Mouse (Mus musculus) spleen, postnatal 36 days (tissue): ENCODE measurements around the gene Shisa8.
"Not testable (repeated sequence)": the region's sequence is repeated elsewhere in the genome, so short reads cannot be mapped to it uniquely, and the experiment has no call there.

Experiments
- DNase-seq, 2 experiments: peaks; one replicate each; pipeline ENCODE4 v3.0.0; 2022; ENCODE audit warnings: low spot score in 2 of 2, mixed read lengths in 1 of 2

Gene Shisa8

DNA sequence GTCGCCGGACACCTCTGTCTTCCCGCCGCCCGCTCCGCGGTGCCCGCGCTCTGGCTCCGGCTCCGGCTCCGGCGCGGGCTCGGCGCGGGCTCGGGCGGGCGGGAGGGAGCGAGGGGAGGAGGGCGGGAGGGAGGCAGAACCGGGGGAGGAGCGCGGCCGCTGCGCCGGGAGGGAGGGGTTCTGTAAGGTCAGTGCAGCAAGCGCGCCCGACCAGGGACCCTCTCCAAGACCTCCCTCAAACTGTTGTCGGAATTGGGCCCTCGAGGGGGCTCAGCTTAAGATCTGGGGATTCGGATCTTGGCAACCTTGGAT is at the start of gene Shisa8:
Gene Shisa8 (minus strand): TSS at position 64 of the 312 bp plus-strand sequence.
- DNase-seq: no peak

GRCm38 (mm10) chr15:82259510-82259909 is 46.9 kb upstream of the Shisa8 start:
- DNase-seq: peak; percentile 51 to 60

DNA sequence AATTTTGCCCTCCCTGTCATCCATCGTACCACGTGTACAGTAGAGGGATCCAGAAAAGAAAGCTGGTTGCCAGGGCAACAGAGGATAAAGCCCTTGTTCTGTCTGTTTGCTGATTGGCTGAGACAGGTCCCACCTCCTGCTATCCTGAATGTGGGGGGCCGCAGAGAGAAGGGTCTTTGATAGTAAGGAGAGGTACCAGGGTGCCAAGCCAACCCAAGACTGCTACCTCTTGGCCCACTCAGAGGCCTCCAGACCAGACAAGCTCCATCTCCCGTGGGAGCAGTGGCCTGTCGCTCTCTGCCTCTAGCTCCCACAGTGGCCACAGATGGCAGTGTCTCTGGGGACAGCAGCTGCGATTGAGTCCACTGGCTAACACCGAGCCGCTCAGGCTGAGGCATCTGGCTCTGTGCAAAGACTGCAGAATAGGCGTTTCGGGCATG is 43.3 kb upstream of the Shisa8 start:
- DNase-seq: no peak

- DNase-seq: no peak
These were observed 42.6 kb upstream of the Shisa8 start for GRCm38 (mm10) chr15:82255248-82255647.

GRCm38 (mm10) chr15:82252097-82252496 is 39.5 kb upstream of the Shisa8 start, which contains the start of gene 1500009C09Rik:
1500009C09Rik (plus strand) TSS chr15:82252397.
- no peak for DNase-seq

- no peak for DNase-seq
These were observed 39.0 kb upstream of the Shisa8 start for GRCm38 (mm10) chr15:82251579-82251978.

GRCm38 (mm10) chr15:82247131-82247776 is 34.6 kb upstream of the Shisa8 start:
- DNase-seq: no peak

DNA sequence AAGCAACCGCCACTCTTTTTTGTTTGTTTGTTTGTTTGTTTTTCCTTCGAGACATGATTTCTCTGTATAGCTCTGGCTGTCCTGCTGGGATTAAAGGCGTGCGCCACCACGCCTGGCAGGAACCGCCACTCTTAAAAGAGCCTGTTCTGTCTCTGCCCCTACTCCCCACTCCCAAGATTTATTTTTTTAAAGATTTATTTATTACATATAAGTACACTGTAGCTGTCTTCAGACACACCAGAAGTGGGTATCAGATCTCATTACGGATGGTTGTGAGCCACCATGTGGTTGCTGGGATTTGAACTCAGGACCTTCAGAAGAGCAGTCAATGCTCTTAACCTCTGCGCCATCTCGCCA is 32.2 kb upstream of the Shisa8 start:
- not testable (repeated sequence) for DNase-seq

DNA sequence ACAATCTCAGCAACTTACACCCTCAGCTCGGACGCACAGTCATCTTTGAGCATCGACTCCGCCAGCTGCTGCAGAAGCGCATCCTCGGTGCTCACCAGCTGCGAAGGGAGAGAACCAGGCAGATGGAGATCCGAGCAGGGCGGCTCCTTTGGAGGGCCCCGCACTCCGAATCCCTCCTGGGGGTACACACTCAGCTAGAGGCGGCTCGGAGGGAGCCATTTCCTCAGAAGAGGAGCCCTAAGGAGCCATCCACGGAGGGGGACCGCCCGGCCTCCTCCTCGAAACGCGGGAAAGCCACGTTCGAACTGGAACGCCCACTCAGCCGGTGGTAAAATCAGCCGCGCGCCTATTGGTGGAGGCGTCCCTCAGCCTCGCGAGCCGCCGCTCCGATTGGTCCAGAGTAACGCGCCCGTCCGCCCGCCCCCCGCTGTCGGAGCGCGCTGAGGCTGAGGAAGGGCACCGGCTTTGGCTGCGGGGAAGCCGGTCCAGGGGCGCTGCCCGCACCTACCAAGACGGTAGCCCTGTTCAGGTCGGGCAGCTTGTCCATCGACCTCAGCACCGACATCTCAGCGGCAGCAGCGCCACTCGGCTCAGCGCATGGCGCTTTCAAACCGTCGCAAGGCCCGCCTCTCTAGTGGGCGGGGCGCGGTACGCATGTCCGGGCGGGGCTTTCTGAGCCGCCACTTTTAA is 31.6 kb upstream of the Shisa8 start, which contains the start of gene Cenpm:
Gene Cenpm (minus strand): TSS at position 634 of the 690 bp plus-strand sequence.
- peak; percentile 88 to 90 for DNase-seq

DNA sequence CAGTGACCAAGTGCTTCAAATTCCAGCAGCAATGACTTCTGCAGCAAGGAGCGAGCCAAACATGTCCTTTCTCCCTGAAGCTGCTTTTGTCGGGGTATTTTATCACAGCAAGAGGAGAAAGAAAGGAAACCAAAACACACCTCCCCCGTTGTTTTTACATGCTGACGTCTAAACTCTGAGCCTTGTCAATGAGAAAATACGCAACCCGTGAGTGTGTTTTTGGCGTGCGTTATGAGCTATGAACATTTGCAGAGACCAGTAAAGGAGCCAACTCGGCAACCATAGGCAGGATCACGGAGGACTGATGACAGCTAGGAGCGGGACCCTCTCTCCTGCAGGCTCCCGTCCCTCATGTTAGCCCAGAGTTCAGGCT is 31.1 kb upstream of the Shisa8 start:
- no peak for DNase-seq

DNA sequence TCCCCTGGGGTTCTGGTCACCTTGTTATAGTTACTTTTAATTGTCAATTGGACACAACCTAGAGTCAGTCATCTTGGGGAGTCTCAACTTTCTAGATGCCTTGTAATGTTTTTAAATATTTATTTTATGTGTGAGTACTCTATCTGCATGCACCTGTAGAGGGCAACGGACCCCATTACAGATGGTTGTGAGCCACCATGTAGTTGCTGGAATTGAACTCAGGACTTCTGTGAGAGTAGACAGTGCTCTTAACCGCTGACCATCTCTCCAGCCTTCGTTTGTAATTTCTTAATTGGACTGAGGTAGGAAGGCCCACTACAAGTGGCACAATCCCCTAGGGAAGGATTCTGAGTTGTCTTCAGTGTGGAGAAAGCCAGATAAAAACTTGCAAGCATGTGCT is 30.7 kb upstream of the Shisa8 start:
- no peak for DNase-seq

DNA sequence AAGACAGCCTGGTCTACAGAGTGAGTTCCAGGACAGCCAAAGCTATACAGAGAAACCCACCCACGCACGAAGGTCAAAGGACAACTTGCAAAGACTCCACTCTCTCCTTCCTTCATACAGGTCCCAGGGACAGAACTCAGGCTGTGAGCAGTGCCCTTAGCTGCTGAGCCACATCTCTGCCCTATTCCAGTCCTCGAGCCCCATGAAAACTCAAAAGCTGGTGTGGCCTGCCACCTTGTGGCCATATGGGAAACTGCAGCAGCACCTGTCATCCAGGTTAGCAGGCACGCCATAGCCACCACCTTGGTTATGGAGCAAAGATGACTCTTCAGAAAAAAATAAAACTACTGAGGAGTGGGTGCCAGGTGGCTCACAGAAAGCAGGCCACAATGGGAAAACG is 23.9 kb upstream of the Shisa8 start:
- peak; percentile 80 to 86 for DNase-seq

GRCm38 (mm10) chr15:82235661-82236060 is 23.0 kb upstream of the Shisa8 start:
- peak in 1 of 2 experiments; percentile 58 for DNase-seq

DNA sequence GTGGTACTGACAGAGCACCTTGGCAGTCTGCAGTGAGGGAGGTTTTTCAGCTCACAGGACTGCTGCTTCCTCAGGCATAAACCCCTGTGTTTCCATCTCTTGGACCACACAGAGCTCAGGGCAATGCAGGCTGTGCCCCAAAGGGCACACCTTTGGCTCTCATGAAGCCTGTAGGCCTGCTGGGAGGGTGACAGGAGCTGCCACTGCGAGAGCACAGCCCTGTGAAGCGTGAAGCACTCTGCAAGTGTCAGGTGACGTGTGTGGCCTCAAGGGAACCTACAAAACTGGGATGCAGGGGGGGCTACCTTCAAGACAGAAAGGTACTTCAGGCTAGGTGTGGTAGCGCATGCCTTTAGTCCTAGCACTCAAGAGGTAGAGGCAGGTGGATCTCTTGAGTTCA is 20.0 kb upstream of the Shisa8 start:
- DNase-seq: peak; percentile 80 to 81

DNA sequence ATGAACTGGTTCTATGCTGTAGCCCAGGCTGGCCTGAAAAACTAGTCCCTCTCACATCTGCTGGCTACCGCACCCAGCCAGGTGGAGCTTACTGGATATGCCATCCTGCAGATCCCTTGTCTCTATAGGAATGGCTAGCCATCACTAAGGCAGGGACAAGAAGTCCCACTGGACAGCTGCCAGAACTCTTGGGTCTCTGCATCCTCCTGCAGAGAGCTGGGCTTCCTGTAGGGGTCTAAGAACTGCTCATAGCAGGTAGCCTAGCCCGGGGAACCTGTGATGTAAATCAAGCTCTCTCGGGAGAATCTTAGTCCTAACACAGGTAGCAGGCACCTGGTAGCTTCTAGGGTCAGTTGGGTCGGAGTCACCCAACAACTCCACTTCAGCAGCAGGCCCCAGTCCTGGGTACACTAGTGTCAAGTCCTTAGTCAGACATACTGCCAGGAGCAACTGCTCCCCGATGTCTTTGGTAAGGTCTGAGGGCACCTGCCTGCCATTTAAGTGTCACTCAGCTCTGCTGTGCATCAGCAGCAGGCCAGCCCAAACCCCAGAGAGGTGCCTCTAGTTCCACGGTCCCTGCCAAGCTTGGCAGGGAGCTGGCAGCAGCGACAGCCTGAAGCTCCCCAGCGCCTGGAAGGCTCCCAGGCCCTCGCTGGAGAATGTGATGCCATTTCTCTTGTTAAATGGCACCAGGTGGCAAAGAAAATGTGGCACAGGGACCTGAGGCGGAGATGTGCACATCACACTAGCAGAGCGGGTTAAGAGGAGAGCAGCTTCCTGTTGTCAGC is 19.2 kb upstream of the Shisa8 start:
- DNase-seq: no peak

GRCm38 (mm10) chr15:82231100-82231499 is 18.5 kb upstream of the Shisa8 start:
- DNase-seq: no peak

GRCm38 (mm10) chr15:82230098-82230611 is 17.5 kb upstream of the Shisa8 start:
- DNase-seq: no peak

DNA sequence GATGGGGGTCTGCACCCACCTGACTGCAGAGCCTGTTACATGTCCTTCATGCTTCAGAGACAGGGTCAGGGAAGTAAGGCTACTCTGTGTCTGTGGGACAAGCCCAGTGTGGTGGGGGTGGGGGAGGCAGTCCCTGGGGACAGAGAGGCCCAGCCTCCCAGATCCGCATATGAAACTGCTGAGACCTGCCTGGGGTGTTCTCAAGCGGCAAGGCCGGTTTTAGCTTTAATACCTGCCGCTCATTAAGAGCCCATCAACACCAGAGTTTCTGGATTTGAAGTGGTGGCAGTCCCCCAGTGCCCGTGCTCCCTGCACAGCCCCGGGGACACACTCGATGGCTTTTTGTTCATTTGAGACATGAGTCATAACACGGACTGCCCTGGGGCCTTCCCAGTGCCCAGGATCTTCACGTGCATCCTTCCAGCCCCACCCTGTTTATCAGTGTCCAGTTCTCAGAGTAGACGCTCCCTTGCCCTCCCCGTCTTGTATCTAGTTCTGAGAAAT is 17.0 kb upstream of the Shisa8 start:
- DNase-seq: peak; percentile 86 to 87

GRCm38 (mm10) chr15:82225769-82226168 is 13.2 kb upstream of the Shisa8 start:
- peak; percentile 55 to 62 for DNase-seq

GRCm38 (mm10) chr15:82224602-82225215 is 12.1 kb upstream of the Shisa8 start:
- DNase-seq: no peak

- DNase-seq: peak; percentile 94 to 95
These were observed 11.3 kb upstream of the Shisa8 start, which contains the start of gene Tnfrsf13c for GRCm38 (mm10) chr15:82223657-82224601. Tnfrsf13c (minus strand) TSS chr15:82224369.
